Mouse (Mus musculus): ENCODE measurements around the gene Sytl2. TPM values are rescaled to one million over a fixed set of nuclear protein-coding genes. Genes with fewer than 3 reads are reported as not detected.
A peak's percentile ranks its signal among the peaks of the same experiment; 100 is the strongest.

Sytl2 gene
- polyA plus RNA-seq (2016; fragmentation: Nextera tagmentation; extraction: Ambion mirVana) = 3.8 and 4.3 TPM in 2 replicates

DNA sequence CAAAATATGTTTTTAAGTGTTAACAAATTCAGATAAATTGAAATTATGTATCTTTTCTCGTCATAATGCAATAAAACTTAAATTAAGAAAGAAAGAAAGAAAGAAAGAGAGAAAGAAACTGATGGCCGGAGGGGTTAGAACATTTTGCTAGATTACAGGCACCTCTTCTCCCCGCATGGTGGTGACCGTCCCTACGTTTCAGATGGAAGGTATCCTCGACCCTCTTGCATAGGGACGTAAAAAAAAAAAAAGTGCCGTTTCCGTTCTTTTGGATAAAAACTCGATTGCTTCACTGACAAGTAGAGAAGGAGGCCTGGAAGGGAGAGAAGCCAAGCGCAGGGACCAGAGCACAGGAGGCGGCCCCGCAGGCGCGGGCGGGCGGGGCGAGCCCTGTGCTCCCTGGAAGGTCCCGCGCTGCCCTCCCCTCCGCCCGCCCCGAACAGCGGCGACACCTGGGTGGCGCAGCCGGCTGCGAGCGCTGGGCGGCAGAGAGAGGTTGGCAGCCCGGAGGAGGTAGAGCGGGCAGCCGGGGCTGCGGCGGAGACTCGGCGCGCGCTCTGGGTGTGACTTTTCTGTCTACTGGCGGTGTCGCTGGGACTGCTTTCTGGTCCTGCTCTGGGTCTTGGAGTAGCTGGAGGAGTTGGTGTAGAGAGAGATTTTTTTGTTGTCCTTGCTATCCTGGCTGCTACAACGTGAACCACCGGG lies at the start of gene Sytl2:
Gene Sytl2 (plus strand): TSS at position 311 of the 705 bp plus-strand sequence.
- H3K27ac ChIP-seq (replicated peaks) = peak within 1 kb of the TSS; percentile 74
- H3K9me3 ChIP-seq (replicated peaks) = no peaks in the 10 kb centered on the region
- H3K4me3 ChIP-seq = peak within 1 kb of the TSS; percentile 72
- H3K27me3 ChIP-seq (ENCODE audit: low read depth, poor library complexity, severe bottlenecking) = peaks cover 55% of the 10 kb centered on the region
- no peaks in the 10 kb centered on the region for H3K36me3 ChIP-seq
- WGBS = 1% methylated on average over 43 of the region's 43 CpGs
- DNase-seq (ENCODE audit: low spot score) = peak; percentile 53
- H3K4me1 ChIP-seq = peaks cover 30% of the 10 kb centered on the region

DNA sequence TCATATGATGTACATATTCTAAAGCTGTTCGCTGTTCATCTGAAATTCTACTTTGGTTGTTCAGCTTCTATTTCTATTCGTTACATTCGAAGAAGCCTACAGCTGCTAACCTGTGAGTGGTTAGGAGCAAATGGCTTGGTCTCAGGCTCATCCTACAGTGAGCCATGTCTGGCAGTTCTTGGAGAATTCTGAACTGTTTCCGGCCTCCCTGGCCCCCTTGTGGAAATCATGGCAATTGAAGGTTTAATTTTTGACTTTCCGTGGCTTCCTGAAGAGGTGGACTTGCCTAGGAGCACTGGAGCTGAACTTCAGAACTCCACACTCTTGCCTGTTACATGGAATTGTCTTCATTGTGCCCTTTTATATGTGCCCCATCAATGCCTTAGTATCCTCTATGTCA lies 49.1 kb upstream of the Sytl2 start:
- no peak for DNase-seq (ENCODE audit: low spot score)
- Histone ChIP-seq H3K4me3 (no peak overlapping the region), H3K4me1 (no peaks in the 10 kb centered on the region), H3K36me3 (no peaks in the 10 kb centered on the region), H3K9me3 (replicated peaks) (no peaks in the 10 kb centered on the region), H3K27me3 (ENCODE audit: low read depth, poor library complexity, severe bottlenecking) (no peaks in the 10 kb centered on the region), H3K27ac (replicated peaks) (no peak overlapping the region)
- WGBS = 72% methylated on average over 5 of the region's 5 CpGs

DNA sequence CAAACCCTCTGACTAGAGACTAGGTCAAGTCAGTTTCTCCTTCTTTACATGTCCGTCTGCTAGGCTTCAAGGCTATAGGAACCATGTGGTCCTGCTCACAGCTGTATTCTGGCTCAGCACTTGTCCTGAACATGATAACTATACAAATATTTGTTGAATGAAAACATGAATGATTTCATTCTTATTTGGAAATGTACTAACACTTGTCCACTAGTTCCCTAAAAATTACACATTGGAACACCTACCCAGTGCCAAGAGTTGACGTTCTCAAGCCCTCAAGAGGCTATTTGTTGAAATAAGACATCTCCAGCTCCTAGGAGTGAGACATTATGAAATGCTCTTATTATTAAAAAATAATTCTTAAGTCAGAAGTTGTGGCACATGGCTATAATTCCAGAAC lies 43.4 kb upstream of the Sytl2 start:
- Histone ChIP-seq H3K9me3 (replicated peaks) (no peaks in the 10 kb centered on the region), H3K4me1 (peaks cover 10% of the 10 kb centered on the region), H3K27me3 (ENCODE audit: low read depth, poor library complexity, severe bottlenecking) (no peaks in the 10 kb centered on the region), H3K27ac (replicated peaks) (no peak overlapping the region), H3K4me3 (no peak overlapping the region), H3K36me3 (no peaks in the 10 kb centered on the region)
- DNase-seq (ENCODE audit: low spot score) = no peak
- WGBS = 93% methylated on average over 2 of the region's 2 CpGs

DNA sequence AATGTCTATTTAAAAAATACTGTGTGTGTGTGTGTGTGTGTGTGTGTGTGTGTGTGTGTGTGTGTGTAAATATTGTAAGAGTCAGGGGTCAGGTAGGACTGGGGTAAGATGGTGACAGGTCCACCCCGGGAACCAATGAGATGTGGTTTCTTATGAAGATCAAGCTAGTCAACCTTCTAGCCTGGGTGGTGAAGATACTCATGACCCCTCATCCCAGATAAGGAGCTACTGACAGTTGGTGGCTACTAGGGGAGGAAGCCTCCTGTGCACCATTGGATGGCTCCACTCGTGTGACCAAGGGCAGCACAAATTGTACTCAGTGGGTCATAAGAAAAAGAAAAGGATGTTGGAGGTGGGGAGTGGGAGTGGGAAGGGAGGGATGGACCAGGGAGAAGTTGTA lies 42.2 kb upstream of the Sytl2 start:
- no peaks in the 10 kb centered on the region for H3K9me3 ChIP-seq (replicated peaks)
- no peaks in the 10 kb centered on the region for H3K36me3 ChIP-seq
- H3K27me3 ChIP-seq (ENCODE audit: low read depth, poor library complexity, severe bottlenecking) = no peaks in the 10 kb centered on the region
- no peak for DNase-seq (ENCODE audit: low spot score)
- H3K4me1 ChIP-seq = peaks cover 10% of the 10 kb centered on the region
- H3K4me3 ChIP-seq = no peak overlapping the region
- 84% methylated on average over 2 of the region's 2 CpGs for WGBS
- no peak overlapping the region for H3K27ac ChIP-seq (replicated peaks)

DNA sequence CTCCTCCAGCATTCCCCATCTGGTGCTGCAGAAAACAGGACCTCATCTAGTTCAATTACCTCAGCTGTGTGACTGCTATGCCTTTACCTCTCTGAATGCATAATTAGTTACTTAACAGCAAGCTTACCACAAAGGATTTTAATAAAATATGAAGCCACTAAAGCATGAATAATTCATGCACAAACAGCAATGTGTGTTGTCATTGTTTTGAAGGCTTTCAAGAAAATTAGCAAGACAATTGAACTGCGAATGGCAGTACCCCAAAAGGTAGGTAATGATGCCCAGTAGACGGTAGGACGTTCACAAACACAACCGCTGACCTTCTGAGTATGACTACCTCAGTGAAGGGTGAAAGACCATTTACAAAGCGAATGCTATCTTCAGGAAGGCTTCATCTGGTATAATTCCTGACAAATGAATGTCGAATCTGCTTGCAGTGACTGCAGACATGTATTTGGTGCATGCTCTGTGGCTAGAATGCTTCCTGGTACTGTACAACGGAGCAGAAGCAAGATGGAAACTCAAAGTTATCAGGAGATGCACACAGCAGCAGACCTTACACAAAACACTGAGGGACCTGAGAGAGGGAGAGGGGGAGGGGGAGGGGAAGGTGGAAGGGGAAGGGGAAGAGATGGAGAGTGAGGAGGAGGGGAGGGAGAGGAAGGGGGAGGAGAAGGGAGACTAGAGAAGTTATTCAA lies 40.0 kb upstream of the Sytl2 start:
- no peak overlapping the region for H3K4me3 ChIP-seq

DNA sequence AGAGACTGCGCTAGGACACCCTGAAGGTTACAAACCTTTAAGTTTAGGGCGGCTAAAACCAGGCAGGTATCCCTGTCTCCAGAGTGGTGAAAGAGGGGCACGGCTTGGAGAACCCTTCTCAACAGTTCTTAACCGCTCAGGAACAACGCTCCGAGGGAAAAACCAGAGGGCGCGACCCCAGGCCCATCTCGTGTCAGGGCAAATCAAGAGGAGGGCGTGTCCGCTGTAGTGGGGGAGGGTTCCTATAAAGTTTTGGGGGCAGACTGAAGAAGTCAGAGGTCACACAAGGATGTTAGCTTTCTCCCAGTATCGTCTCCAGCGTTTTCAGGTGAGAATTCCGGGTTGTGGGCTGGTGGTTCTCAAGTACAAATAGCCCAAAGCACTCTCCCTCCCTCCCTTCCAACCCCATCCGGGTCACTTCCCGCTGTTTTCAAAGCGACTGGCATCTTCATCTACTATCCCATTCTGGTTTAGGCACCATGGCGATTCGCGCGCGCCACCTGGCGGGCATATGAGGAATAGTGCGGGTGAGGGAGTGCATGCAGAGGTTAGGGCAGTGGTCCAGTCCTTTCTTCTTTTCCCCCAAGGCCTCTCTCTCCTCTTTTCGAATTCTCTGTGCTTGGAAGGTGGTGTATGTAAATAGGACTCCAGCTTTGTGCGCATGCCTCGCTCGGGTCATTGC lies 36.6 kb upstream of the Sytl2 start, which contains the start of gene Ccdc83:
Gene Ccdc83 (minus strand): TSS at position 489 of the 682 bp plus-strand sequence.
- H3K36me3 ChIP-seq = no peaks in the 10 kb centered on the region
- DNase-seq (ENCODE audit: low spot score) = peak; percentile 87
- H3K27ac ChIP-seq (replicated peaks) = peak within 1 kb of the TSS; percentile 76
- H3K27me3 ChIP-seq (ENCODE audit: low read depth, poor library complexity, severe bottlenecking) = no peaks in the 10 kb centered on the region
- peaks cover 18% of the 10 kb centered on the region for H3K4me1 ChIP-seq
- WGBS = 5% methylated on average over 28 of the region's 28 CpGs
- no peaks in the 10 kb centered on the region for H3K9me3 ChIP-seq (replicated peaks)
- peak within 1 kb of the TSS; percentile 47 for H3K4me3 ChIP-seq

More for the DNA sequence above, 40.0 kb upstream of the Sytl2 start:
- Histone ChIP-seq H3K9me3 (replicated peaks) (no peaks in the 10 kb centered on the region), H3K27ac (replicated peaks) (peak overlapping the region; percentile 57), H3K27me3 (ENCODE audit: low read depth, poor library complexity, severe bottlenecking) (no peaks in the 10 kb centered on the region), H3K36me3 (no peaks in the 10 kb centered on the region), H3K4me1 (peaks cover 18% of the 10 kb centered on the region)
- no peak for DNase-seq (ENCODE audit: low spot score)
- WGBS = 31% methylated on average over 7 of the region's 7 CpGs

DNA sequence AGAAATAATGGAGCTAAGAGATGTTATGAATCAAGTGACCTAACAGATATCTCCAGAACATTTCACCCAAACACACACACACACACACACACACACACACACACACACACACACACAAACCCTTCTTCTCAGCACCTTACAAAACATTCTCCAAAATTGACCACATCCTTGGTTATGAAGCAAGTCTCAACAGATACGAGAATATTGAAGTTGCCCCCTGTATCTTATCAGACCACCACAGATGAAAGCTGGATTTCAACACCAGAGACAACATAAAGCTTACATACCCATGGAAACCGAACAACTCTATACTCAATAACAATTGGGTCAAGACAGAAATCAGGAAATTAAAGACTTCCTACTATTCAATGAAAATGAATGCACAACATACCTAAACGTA lies 31.9 kb upstream of the Sytl2 start:
- no peaks in the 10 kb centered on the region for H3K36me3 ChIP-seq
- H3K9me3 ChIP-seq (replicated peaks) = no peaks in the 10 kb centered on the region
- WGBS = 78% methylated on average over 3 of the region's 3 CpGs

DNA sequence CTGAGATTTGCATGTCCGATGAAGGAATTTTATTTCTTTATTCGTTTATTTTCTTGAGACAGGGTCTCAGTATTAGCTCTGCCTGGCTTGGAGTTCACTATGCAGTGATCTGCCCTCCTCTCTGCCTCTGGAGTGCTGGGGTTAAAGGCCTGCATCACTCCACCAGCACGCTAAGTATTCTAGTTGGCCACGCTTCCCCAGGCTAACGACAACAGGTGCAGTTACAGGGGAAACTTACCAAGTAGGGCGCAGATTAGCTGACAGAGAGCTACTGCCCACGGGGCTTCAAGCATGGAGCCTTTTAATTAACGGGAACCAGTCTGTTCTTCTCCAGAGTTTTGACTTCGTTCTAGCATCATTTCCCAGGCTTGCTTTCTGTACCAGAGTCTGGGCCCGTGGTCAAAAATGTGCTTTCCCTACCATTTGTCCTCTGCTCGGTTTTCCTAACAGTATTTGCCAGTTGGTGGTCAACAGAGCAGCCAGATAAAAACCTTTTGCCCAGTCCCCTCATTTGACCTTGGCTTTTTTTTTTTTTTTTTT lies 27.4 kb upstream of the Sytl2 start:
- no peaks in the 10 kb centered on the region for H3K27me3 ChIP-seq (ENCODE audit: low read depth, poor library complexity, severe bottlenecking)
- no peaks in the 10 kb centered on the region for H3K36me3 ChIP-seq
- DNase-seq (ENCODE audit: low spot score) = no peak
- WGBS = 72% methylated on average over 11 of the region's 11 CpGs
- H3K4me3 ChIP-seq = no peak overlapping the region
- H3K9me3 ChIP-seq (replicated peaks) = no peaks in the 10 kb centered on the region
- no peak overlapping the region for H3K27ac ChIP-seq (replicated peaks)
- H3K4me1 ChIP-seq = no peaks in the 10 kb centered on the region

More for the DNA sequence above, 31.9 kb upstream of the Sytl2 start:
- no peaks in the 10 kb centered on the region for H3K27me3 ChIP-seq (ENCODE audit: low read depth, poor library complexity, severe bottlenecking)
- no peak overlapping the region for H3K27ac ChIP-seq (replicated peaks)
- H3K4me1 ChIP-seq = peaks cover 6% of the 10 kb centered on the region
- no peak for DNase-seq (ENCODE audit: low spot score)
- H3K4me3 ChIP-seq = no peak overlapping the region

DNA sequence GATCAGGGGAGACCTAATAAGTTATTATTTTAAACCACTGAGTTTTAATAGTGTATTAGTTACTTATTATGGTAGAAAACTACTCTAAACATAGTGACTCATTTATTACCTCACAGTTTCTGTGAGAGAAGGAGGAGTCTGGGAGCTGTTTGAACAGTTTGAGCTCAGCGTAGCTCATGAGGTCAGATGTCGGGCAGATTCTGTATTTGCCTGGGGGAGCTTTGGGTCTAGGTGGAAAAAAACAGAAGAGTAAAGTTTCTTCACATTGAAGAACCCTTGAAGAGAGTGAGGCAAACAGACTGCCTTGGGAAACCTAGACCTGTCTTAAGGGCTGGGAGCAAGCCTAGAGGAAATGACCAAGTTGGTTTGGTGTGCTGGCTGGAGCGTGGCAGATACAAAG lies 24.8 kb upstream of the Sytl2 start:
- Histone ChIP-seq H3K36me3 (no peaks in the 10 kb centered on the region), H3K4me3 (no peak overlapping the region), H3K9me3 (replicated peaks) (no peaks in the 10 kb centered on the region), H3K27ac (replicated peaks) (no peak overlapping the region), H3K27me3 (ENCODE audit: low read depth, poor library complexity, severe bottlenecking) (no peaks in the 10 kb centered on the region), H3K4me1 (no peaks in the 10 kb centered on the region)
- 88% methylated on average over 3 of the region's 3 CpGs for WGBS
- DNase-seq (ENCODE audit: low spot score) = no peak

DNA sequence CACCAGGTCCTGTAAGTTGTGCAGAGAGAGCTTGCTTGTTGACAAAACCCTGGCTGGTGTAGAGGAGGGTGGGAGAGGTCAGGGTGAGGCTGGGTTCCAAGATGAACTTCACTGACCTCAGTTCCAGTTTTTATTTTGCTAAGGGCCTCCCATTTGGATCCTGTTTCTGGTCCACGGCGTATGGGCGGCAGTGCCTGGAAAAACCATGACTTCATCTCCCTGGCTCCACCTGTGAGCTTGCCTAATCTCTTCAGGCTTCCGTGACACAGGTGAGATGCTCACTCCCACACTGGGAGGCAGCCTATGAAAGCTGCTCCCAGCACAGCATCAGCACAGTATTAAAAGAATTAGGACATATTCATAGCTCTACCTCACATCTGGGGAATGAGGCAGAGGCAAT lies 24.3 kb upstream of the Sytl2 start:
- Histone ChIP-seq H3K4me1 (no peaks in the 10 kb centered on the region), H3K27me3 (ENCODE audit: low read depth, poor library complexity, severe bottlenecking) (no peaks in the 10 kb centered on the region), H3K27ac (replicated peaks) (no peak overlapping the region), H3K4me3 (no peak overlapping the region), H3K36me3 (no peaks in the 10 kb centered on the region), H3K9me3 (replicated peaks) (no peaks in the 10 kb centered on the region)
- no peak for DNase-seq (ENCODE audit: low spot score)
- 76% methylated on average over 4 of the region's 4 CpGs for WGBS

DNA sequence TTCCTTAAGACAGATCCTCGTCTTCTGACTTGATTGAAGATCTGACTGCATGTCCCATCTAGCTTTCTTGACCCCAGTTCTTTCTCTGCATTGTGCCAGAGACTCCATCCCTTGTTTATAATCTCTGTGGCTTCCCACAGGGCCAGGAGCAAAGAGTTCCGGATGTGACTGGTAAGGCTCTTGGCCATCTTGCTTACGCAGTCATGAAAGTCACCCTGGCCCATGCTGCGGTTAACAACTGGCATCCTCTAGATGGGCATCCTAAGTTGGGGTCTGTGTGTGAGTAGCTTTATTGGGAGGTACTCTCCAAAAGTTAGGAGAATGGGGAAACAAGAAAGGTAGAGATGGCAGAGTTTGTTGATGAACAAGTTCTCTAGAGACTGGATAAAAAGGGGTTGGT lies 22.9 kb upstream of the Sytl2 start:
- no peak for DNase-seq (ENCODE audit: low spot score)

DNA sequence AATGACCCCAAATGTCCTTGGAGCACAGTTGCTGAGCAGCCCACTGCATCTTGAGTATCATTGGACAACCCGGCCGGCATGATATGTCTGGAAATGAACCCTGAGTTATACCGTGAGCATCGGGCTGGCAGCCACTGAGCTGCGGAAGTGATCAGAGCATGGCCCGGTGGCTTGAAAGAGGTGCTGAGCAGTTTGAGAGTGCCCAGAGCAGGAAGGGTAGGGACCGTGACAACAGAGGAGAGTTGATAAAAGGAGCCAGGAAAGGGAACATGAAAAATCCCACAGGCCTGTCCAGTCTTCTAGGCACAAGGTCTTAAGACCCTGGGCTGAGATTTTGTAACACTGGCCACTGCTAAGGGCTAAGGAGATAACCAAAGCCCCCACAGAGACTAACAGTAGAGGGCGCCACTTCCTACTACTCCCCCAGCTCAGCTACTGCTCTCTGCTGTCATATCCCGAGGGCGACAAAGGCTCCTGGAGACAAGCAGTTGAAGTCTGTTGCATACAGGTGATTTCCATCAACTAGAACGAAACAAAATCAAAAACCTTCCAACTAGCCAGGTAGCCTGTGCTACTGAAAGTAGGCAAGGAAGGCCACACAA lies 21.7 kb upstream of the Sytl2 start:
- WGBS = 67% methylated on average over 11 of the region's 11 CpGs
- H3K4me3 ChIP-seq = no peak overlapping the region
- no peaks in the 10 kb centered on the region for H3K9me3 ChIP-seq (replicated peaks)
- H3K4me1 ChIP-seq = no peaks in the 10 kb centered on the region
- H3K36me3 ChIP-seq = no peaks in the 10 kb centered on the region
- DNase-seq (ENCODE audit: low spot score) = peak; percentile 35
- no peaks in the 10 kb centered on the region for H3K27me3 ChIP-seq (ENCODE audit: low read depth, poor library complexity, severe bottlenecking)
- no peak overlapping the region for H3K27ac ChIP-seq (replicated peaks)

More for the DNA sequence above, 22.9 kb upstream of the Sytl2 start:
- Histone ChIP-seq H3K27me3 (ENCODE audit: low read depth, poor library complexity, severe bottlenecking) (no peaks in the 10 kb centered on the region), H3K4me1 (no peaks in the 10 kb centered on the region), H3K27ac (replicated peaks) (no peak overlapping the region), H3K9me3 (replicated peaks) (no peaks in the 10 kb centered on the region), H3K4me3 (no peak overlapping the region), H3K36me3 (no peaks in the 10 kb centered on the region)
- 91% methylated on average over 4 of the region's 4 CpGs for WGBS
